Comparison of ENCODE assay signal across 9 mouse cellular contexts in the genomic region with DNA sequence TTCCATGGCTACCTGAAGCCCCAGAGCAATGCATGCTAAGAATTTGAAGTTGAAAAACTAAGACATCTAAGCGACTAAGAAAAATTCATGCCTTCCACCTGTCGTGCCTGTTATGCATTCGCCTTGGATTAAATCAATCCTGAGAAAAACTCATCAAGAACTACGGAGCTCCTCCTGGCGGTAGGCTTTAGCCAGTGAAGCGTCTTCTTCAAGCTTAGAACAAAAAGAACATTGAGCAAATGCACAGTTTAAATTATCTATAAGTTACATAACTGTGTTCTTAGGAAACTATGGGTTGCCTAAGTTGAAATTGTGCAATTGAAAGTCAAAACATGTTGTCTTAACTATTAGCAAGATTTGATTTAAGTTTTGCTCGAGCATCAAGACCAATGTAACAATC.
DNase-seq lines count a peak whose midpoint lies in the region; ATAC-seq and TF ChIP-seq lines count a peak whose summit lies in the region.
"Had no signal": no experiment of that assay in that cellular context is flagged by ENCODE, and none has a peak within 500 bp of the region (broad histone marks: within the 10 kb centered on the region; RNA-seq: fewer than 3 reads in every experiment).

No protein-coding gene starts in this region.

- H3K9me3 ChIP-seq in lung, embryonic 14.5 days (ENCODE audit: low read depth, low read length), result no peaks in the 10 kb centered on the region
- H3K9me3 ChIP-seq in midbrain, postnatal 0 days (ENCODE audit: low read length), result no peaks in the 10 kb centered on the region
- H3K9me3 ChIP-seq: limb, embryonic 15.5 days had no signal

- H3K9ac ChIP-seq in lung, embryonic 14.5 days, result no peak overlapping the region
- no peak overlapping the region for H3K9ac ChIP-seq in midbrain, postnatal 0 days (replicated peaks; ENCODE audit: low read length, poor library complexity, severe bottlenecking)
- H3K9ac ChIP-seq: limb, embryonic 15.5 days had no signal

- H3K4me2 ChIP-seq in lung, embryonic 14.5 days, result no peak overlapping the region
- no peak overlapping the region for H3K4me2 ChIP-seq in midbrain, postnatal 0 days (ENCODE audit: low read depth, low read length, poor library complexity, severe bottlenecking)
- H3K4me2 ChIP-seq: limb, embryonic 15.5 days had no signal

- peak; percentile 73 for TF ChIP-seq CTCF in lung, embryonic 14.5 days (IDR thresholded peaks at IDR 0.05; ENCODE audit: low read depth)
- TF ChIP-seq CTCF in midbrain, postnatal 0 days (IDR thresholded peaks at IDR 0.05), result peak; percentile 84

- 23% methylated on average over 7 of the region's 7 CpGs for whole genome bisulfite sequencing in lung, embryonic 14.5 days
- 21% methylated on average over 7 of the region's 7 CpGs for WGBS in midbrain, postnatal 0 days

- H3K4me3 ChIP-seq in lung, embryonic 14.5 days (ENCODE audit: low read depth, low read length), result no peak overlapping the region
- no peak overlapping the region for H3K4me3 ChIP-seq in midbrain, postnatal 0 days (ENCODE audit: low read depth, low read length)
- H3K4me3 ChIP-seq: limb, embryonic 15.5 days had no signal

- peak; percentile 82 for DNase-seq in lung, embryonic 14.5 days
- no peak for DNase-seq in lung, postnatal 36 days
- DNase-seq in adrenal gland, postnatal 36 days, result peak; percentile 15 to 29
- DNase-seq in embryo, embryonic 11.5 days (ENCODE audit: low read depth, low spot score), result peak; percentile 30
- DNase-seq in kidney, postnatal 4 days, result peak; percentile 63 to 66
- peak; percentile 83 for DNase-seq in midbrain, postnatal 0 days (ENCODE audit: low spot score)

- H3K4me1 ChIP-seq in lung, embryonic 14.5 days (ENCODE audit: insufficient read depth), result no peaks in the 10 kb centered on the region
- H3K4me1 ChIP-seq in midbrain, postnatal 0 days (ENCODE audit: insufficient read depth, low read length), result no peaks in the 10 kb centered on the region
- H3K4me1 ChIP-seq: limb, embryonic 15.5 days had no signal

- H3K27me3 ChIP-seq in lung, embryonic 14.5 days (ENCODE audit: insufficient read depth, low read length), result no peaks in the 10 kb centered on the region
- no peaks in the 10 kb centered on the region for H3K27me3 ChIP-seq in midbrain, postnatal 0 days (ENCODE audit: insufficient read depth, low read length)
- H3K27me3 ChIP-seq: limb, embryonic 15.5 days had no signal

- H3K27ac ChIP-seq in lung, embryonic 14.5 days (ENCODE audit: low read depth), result no peak overlapping the region
- H3K27ac ChIP-seq in midbrain, postnatal 0 days (ENCODE audit: low read depth, low read length), result no peak overlapping the region
- H3K27ac ChIP-seq: limb, embryonic 15.5 days had no signal

- H3K36me3 ChIP-seq in lung, embryonic 14.5 days (ENCODE audit: insufficient read depth), result no peaks in the 10 kb centered on the region
- H3K36me3 ChIP-seq in midbrain, postnatal 0 days (ENCODE audit: insufficient read depth, low read length), result no peaks in the 10 kb centered on the region
- H3K36me3 ChIP-seq: limb, embryonic 15.5 days had no signal

- ATAC-seq in lung, embryonic 14.5 days (ENCODE audit: insufficient read depth), result no peak
- ATAC-seq in midbrain, postnatal 0 days (ENCODE audit: low FRiP score), result no peak
- no peak for ATAC-seq in megakaryocyte, adult 5-6 weeks (ENCODE audit: poor library complexity, severe bottlenecking)
- no peak for ATAC-seq in erythroblast, adult 5-6 weeks (replicated peaks; ENCODE audit: low FRiP score, poor library complexity, severe bottlenecking)
